Mouse (Mus musculus) monocyte, adult 2 months (primary cell): ENCODE measurements around the gene Vezt.

ENCODE experiments used
- DNase-seq, 2 experiments: peaks; one replicate each; pipeline ENCODE4 v3.0.0; 2022; ENCODE audit warnings: low spot score in 2 of 2, low read depth in 1 of 2

The Vezt gene

GRCm38 (mm10) chr10:94035658-94036374 lies at the start of gene Vezt, which contains the start of gene Fgd6:
TSS of gene Vezt (minus strand) at chr10:94035817.
TSS of gene Fgd6 (plus strand) at chr10:94036001.
- peak; percentile 90 to 95 for DNase-seq

GRCm38 (mm10) chr10:94082040-94082734 lies 46.6 kb upstream of the Vezt start:
- DNase-seq = peak in 1 of 2 experiments; percentile 2

- no peak for DNase-seq
Observed at GRCm38 (mm10) chr10:94080740-94081139, 45.1 kb upstream of the Vezt start.

GRCm38 (mm10) chr10:94076966-94077825 lies 41.6 kb upstream of the Vezt start:
- no peak for DNase-seq

DNA sequence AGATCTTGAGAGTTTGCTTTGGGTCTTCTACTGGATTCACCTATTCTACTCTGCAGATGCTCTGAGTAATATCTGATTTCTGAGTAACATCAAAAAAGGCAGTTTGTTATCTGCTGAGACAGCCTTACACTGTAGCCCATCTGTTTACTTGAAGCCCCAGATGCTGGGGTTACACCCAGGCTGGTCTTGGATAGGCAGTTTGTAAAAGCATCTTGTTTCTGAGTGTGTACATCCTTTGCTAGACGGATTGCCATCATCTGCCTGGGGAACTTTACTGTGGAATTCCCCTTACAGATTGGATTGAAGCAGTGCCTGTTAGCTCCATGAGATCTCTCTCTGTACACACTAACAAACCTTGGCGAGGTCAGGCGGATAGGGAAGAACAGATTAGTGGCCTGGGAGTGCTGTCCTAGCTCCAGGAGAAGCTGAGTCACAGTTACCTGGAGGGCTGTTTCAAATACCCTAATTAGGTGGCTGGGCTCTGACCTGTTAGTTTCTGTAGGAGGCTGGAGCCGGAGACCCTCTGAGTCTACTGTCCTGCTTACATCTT lies 37.4 kb upstream of the Vezt start:
- DNase-seq = no peak

- DNase-seq = no peak
Observed at GRCm38 (mm10) chr10:94072261-94072915, 36.8 kb upstream of the Vezt start.

DNA sequence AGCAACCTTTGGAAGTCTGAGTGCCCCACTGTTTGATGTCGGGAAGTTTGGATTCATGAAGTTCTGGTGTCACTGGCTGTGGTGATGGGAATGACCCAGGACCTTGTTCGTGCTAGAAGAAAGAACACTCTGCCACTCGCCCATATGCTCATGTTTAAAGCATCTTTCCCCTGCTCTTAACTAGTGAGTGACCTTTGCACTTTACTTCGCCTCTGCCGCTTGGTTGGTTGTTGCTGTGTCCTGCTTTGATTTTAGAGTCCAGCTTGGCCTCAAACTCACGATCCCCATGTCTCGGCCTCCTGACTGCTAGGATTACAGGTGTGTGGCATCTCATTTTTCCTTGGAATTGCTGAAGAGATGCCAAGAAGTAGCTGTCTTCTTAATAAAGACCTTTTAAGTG lies 36.0 kb upstream of the Vezt start:
- no peak for DNase-seq

GRCm38 (mm10) chr10:94068701-94069100 lies 33.1 kb upstream of the Vezt start:
- no peak for DNase-seq

- DNase-seq = no peak
Observed at GRCm38 (mm10) chr10:94066896-94067295, 31.3 kb upstream of the Vezt start.

GRCm38 (mm10) chr10:94062357-94062756 lies 26.7 kb upstream of the Vezt start:
- DNase-seq = no peak

- DNase-seq = no peak
Observed at GRCm38 (mm10) chr10:94060190-94060589, 24.6 kb upstream of the Vezt start.

DNA sequence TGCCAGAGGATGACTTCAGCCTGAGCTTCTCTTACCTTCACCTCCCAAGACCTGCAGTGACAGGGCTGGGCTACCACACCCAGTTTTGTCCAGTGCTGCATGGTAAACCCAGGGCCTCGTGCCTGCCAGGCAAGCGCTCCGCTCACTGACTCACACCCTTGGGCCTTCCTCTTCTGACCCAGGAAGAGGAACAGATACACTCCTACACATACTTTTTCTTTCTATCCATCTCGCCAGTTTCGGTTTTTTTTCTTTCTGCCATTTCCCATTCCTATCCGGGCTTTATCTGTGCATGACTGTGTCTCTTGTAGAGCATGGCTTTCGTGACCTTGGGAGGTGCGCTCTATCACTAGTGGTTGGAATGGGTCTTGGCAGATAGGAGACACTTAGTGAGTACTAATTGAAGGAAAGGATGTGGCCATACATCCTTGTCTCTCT lies 24.0 kb upstream of the Vezt start:
- DNase-seq = peak in 1 of 2 experiments; percentile 16

GRCm38 (mm10) chr10:94056487-94056886 lies 20.9 kb upstream of the Vezt start:
- DNase-seq = no peak

DNA sequence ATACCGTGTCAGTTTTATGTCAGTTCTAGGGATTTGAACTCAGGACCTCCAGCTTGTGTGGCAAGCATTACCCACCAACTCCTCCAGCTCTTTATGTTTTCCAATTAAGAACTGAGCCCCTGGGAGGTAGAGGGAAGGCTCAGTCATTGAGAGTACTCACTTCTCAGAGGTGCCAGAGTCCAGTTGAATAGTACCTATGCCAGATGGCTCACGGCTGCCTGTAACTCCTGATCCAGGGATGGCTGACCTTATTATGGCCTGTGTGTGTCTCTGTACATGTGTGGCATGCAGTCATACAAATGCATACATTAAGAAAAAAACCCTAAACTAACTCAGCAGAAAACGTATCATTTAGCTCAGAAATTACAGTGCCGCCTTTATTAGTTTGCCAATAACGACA lies 15.1 kb upstream of the Vezt start:
- DNase-seq = no peak

- no peak for DNase-seq
Observed at GRCm38 (mm10) chr10:94049121-94049520, 13.5 kb upstream of the Vezt start.

- no peak for DNase-seq
Observed at GRCm38 (mm10) chr10:94047845-94048559, 12.4 kb upstream of the Vezt start.

- no peak for DNase-seq
Observed at GRCm38 (mm10) chr10:94047024-94047423, 11.4 kb upstream of the Vezt start.

DNA sequence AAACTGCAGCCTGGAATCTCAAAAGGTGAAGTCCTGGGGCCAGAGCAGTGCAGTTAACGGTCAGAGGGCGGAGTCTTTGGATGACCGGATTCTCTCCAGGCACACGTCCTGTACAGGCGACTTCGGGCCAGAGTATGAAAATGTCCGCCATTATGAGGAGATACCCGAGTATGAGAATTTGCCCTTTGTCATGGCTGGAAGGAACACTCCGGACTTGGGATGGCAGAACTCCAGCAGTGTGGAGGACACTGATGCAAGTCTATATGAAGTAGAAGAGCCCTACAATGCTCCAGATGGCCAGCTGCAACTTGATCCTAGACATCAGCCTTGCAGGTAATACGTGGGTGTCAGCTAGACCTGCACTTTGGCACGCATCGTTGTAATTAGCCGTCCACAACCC lies 9.7 kb upstream of the Vezt start:
- DNase-seq = no peak

- no peak for DNase-seq
Observed at GRCm38 (mm10) chr10:94043908-94044307, 8.3 kb upstream of the Vezt start.
